Mouse (Mus musculus): ENCODE results near the gene Setd3. TPM values are rescaled to one million over a fixed set of nuclear protein-coding genes. Genes with fewer than 3 reads are reported as not detected.

Setd3 gene
- polyA plus RNA-seq, 1 experiment from 2014 or later: 74.2 TPM

GRCm38 (mm10) chr12:108210623-108211022 is 31.5 kb upstream of the Setd3 start:
- Histone ChIP-seq H3K36me3 (ENCODE audit: control insufficient read depth, insufficient read depth, low read length) (peaks cover 7% of the 10 kb centered on the region; the same call in 1 of the 2 replicates), H3K4me1 (ENCODE audit: control insufficient read depth, insufficient read depth, low read length) (peaks cover 32% of the 10 kb centered on the region), H3K9me3 (ENCODE audit: control insufficient read depth, low read depth, low read length) (no peaks in the 10 kb centered on the region), H3K9ac (replicated peaks; ENCODE audit: low read depth, low read length) (no peak overlapping the region), H3K4me2 (replicated peaks; ENCODE audit: low read depth, low read length) (no peak overlapping the region), H3K4me3 (ENCODE audit: low read depth, low read length) (no peak overlapping the region), H3K27me3 (ENCODE audit: control insufficient read depth, insufficient read depth, low read length) (no peaks in the 10 kb centered on the region), H3K27ac (ENCODE audit: low read length) (no peak overlapping the region)
- 88% methylated on average over 15 of the region's 15 CpGs for WGBS
- no peak for ATAC-seq (ENCODE audit: insufficient number of reproducible peaks, insufficient read depth, low FRiP score, low read depth)

DNA sequence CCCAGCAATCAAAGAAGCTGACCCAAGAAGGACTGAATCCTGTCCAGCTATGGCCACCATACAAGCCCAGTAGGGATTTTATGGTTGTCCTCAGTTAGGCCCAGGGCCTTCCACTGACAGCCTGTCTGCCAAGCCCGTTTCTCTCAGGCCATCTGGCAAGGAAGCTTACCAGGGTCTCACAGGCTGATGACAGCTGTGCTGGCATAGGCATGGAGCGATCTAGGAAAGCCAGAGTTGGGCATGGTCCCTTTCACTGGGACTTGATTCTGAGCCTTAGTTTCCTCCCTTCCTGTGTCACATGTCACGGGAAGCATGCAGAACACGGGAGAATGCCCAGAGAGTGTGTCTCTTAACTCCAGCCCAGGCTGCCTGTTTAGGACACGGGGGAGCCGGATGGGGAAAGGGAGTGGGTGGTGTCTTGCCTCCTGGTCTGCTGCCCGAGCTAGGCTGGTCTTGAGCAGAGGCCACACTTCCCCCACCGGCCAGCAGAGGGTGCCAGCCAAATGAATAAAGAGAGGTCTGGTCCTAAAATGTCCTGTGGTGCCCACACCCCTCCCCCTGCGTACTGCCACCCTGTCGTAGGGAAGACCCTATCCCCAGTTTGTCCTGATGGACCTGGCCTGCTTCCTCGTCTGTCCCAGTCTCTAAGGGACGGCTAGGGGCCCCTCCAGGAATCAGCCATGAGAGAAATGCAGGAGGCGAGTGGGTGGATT is 29.8 kb upstream of the Setd3 start:
- Histone ChIP-seq H3K9ac (replicated peaks; ENCODE audit: low read depth, low read length) (no peak overlapping the region), H3K27me3 (ENCODE audit: control insufficient read depth, insufficient read depth, low read length) (no peaks in the 10 kb centered on the region), H3K4me3 (ENCODE audit: low read depth, low read length) (no peak overlapping the region), H3K36me3 (ENCODE audit: control insufficient read depth, insufficient read depth, low read length) (peaks cover 17% of the 10 kb centered on the region; the same call in 1 of the 2 replicates), H3K4me1 (ENCODE audit: control insufficient read depth, insufficient read depth, low read length) (peaks cover 19% of the 10 kb centered on the region), H3K4me2 (replicated peaks; ENCODE audit: low read depth, low read length) (no peak overlapping the region), H3K27ac (ENCODE audit: low read length) (no peak overlapping the region), H3K9me3 (ENCODE audit: control insufficient read depth, low read depth, low read length) (no peaks in the 10 kb centered on the region)
- no peak for ATAC-seq (ENCODE audit: insufficient number of reproducible peaks, insufficient read depth, low FRiP score, low read depth)
- WGBS: 32% methylated on average over 13 of the region's 13 CpGs

GRCm38 (mm10) chr12:108208216-108208615 is 29.1 kb upstream of the Setd3 start:
- no peaks in the 10 kb centered on the region for H3K27me3 ChIP-seq (ENCODE audit: control insufficient read depth, insufficient read depth, low read length)
- H3K4me3 ChIP-seq (ENCODE audit: low read depth, low read length): no peak overlapping the region
- no peaks in the 10 kb centered on the region for H3K9me3 ChIP-seq (ENCODE audit: control insufficient read depth, low read depth, low read length)
- H3K27ac ChIP-seq (ENCODE audit: low read length): no peak overlapping the region
- no peak overlapping the region for H3K9ac ChIP-seq (replicated peaks; ENCODE audit: low read depth, low read length)
- no peak for ATAC-seq (ENCODE audit: insufficient number of reproducible peaks, insufficient read depth, low FRiP score, low read depth)
- peaks cover 12% of the 10 kb centered on the region for H3K4me1 ChIP-seq (ENCODE audit: control insufficient read depth, insufficient read depth, low read length)
- no peak overlapping the region for H3K4me2 ChIP-seq (replicated peaks; ENCODE audit: low read depth, low read length)
- peaks cover 17% of the 10 kb centered on the region; the same call in 1 of the 2 replicates for H3K36me3 ChIP-seq (ENCODE audit: control insufficient read depth, insufficient read depth, low read length)
- 94% methylated on average over 9 of the region's 9 CpGs for WGBS

- WGBS: 11% methylated on average over 5 of the region's 5 CpGs
- Histone ChIP-seq H3K4me3 (ENCODE audit: low read depth, low read length) (no peak overlapping the region), H3K4me1 (ENCODE audit: control insufficient read depth, insufficient read depth, low read length) (0 out of 2 replicates have a peak, but pooled peaks cover 3% of the 10 kb centered on the region), H3K9ac (replicated peaks; ENCODE audit: low read depth, low read length) (0 out of 2 replicates have a peak overlapping the region, but pooled peaks have one; percentile 10), H3K9me3 (ENCODE audit: control insufficient read depth, low read depth, low read length) (no peaks in the 10 kb centered on the region), H3K4me2 (replicated peaks; ENCODE audit: low read depth, low read length) (no peak overlapping the region), H3K27ac (ENCODE audit: low read length) (no peak overlapping the region), H3K36me3 (ENCODE audit: control insufficient read depth, insufficient read depth, low read length) (peaks cover 28% of the 10 kb centered on the region), H3K27me3 (ENCODE audit: control insufficient read depth, insufficient read depth, low read length) (no peaks in the 10 kb centered on the region)
- peak; percentile 66 for ATAC-seq (ENCODE audit: insufficient number of reproducible peaks, insufficient read depth, low FRiP score, low read depth)
Observed at GRCm38 (mm10) chr12:108206641-108207040, 27.5 kb upstream of the Setd3 start.

DNA sequence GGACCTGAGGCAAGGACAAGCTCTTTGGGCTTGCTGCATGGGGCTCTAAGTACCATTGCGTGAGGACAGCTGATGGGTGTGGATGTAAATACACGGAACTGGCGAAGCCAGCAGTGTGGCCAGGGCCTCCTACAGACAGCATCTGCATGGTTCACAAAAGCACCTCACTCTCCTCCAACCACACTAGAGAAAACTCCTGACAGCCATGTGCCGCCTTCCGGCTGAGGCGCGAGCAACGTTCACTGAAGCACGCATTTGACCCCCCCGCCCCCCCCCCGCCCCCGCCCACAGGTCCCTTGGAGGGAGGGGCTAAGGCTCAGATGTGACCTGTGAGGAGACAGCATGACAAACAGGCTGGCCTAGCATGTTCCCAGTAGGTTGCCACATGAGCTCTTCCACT is 25.9 kb upstream of the Setd3 start:
- ATAC-seq (ENCODE audit: insufficient number of reproducible peaks, insufficient read depth, low FRiP score, low read depth): no peak
- H3K4me1 ChIP-seq (ENCODE audit: control insufficient read depth, insufficient read depth, low read length): 0 out of 2 replicates have a peak, but pooled peaks cover 3% of the 10 kb centered on the region

DNA sequence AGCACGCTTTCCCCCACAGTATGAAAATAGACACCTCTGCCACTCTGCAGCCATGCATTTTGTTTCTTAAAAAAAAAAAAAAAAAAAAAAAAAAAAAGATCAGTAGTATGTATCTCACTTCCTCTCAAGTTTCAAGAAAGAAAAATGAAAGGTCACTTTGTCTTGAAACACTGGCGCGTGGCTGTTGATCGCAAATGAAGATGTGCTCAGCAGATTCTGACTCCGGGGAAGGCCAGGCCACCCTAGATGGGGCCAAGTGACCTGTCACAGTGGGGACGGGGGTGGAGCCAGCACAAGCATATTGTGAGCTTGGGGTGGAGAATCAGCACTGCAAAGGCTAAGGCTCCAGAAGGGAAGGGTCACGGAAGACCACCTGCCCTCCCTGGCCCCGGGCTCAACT is 24.8 kb upstream of the Setd3 start:
- H3K4me1 ChIP-seq (ENCODE audit: control insufficient read depth, insufficient read depth, low read length): no peaks in the 10 kb centered on the region
- H3K4me2 ChIP-seq (replicated peaks; ENCODE audit: low read depth, low read length): no peak overlapping the region
- 70% methylated on average over 8 of the region's 8 CpGs for WGBS
- no peak overlapping the region for H3K9ac ChIP-seq (replicated peaks; ENCODE audit: low read depth, low read length)
- H3K27ac ChIP-seq (ENCODE audit: low read length): no peak overlapping the region
- H3K9me3 ChIP-seq (ENCODE audit: control insufficient read depth, low read depth, low read length): no peaks in the 10 kb centered on the region
- H3K36me3 ChIP-seq (ENCODE audit: control insufficient read depth, insufficient read depth, low read length): peaks cover 54% of the 10 kb centered on the region
- no peak overlapping the region for H3K4me3 ChIP-seq (ENCODE audit: low read depth, low read length)
- no peak for ATAC-seq (ENCODE audit: insufficient number of reproducible peaks, insufficient read depth, low FRiP score, low read depth)
- no peaks in the 10 kb centered on the region for H3K27me3 ChIP-seq (ENCODE audit: control insufficient read depth, insufficient read depth, low read length)

More for the DNA sequence above, 25.9 kb upstream of the Setd3 start:
- no peaks in the 10 kb centered on the region for H3K27me3 ChIP-seq (ENCODE audit: control insufficient read depth, insufficient read depth, low read length)
- no peak overlapping the region for H3K4me3 ChIP-seq (ENCODE audit: low read depth, low read length)
- no peak overlapping the region for H3K9ac ChIP-seq (replicated peaks; ENCODE audit: low read depth, low read length)
- 76% methylated on average over 12 of the region's 12 CpGs for WGBS
- H3K27ac ChIP-seq (ENCODE audit: low read length): no peak overlapping the region
- no peak overlapping the region for H3K4me2 ChIP-seq (replicated peaks; ENCODE audit: low read depth, low read length)
- H3K9me3 ChIP-seq (ENCODE audit: control insufficient read depth, low read depth, low read length): no peaks in the 10 kb centered on the region
- peaks cover 45% of the 10 kb centered on the region for H3K36me3 ChIP-seq (ENCODE audit: control insufficient read depth, insufficient read depth, low read length)

DNA sequence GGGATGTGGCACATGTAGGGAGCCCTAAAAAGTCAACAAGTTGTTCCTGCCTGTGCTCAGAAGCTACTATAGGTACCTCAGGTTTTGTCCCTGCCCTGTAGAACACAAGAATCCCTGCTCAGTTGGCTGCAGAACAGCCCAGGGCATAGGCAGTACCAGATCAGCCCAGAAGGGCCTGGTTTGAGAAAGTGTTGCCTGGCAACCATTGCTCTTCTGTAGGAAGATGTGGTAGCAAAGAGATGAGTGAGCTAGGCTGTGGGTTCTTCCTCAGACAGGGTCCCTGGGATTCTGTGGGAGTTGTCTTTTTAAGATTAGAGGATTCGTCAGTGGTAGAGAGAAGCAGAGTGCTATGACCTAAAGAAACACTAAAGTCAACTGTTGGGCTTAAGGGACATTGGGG is 21.0 kb upstream of the Setd3 start:
- no peaks in the 10 kb centered on the region for H3K4me1 ChIP-seq (ENCODE audit: control insufficient read depth, insufficient read depth, low read length)
- H3K36me3 ChIP-seq (ENCODE audit: control insufficient read depth, insufficient read depth, low read length): peaks cover 77% of the 10 kb centered on the region
- no peak overlapping the region for H3K27ac ChIP-seq (ENCODE audit: low read length)
- no peak overlapping the region for H3K4me3 ChIP-seq (ENCODE audit: low read depth, low read length)
- H3K9ac ChIP-seq (replicated peaks; ENCODE audit: low read depth, low read length): no peak overlapping the region
- no peaks in the 10 kb centered on the region for H3K27me3 ChIP-seq (ENCODE audit: control insufficient read depth, insufficient read depth, low read length)
- H3K9me3 ChIP-seq (ENCODE audit: control insufficient read depth, low read depth, low read length): no peaks in the 10 kb centered on the region
- WGBS: 79% methylated on average over 1 of the region's 1 CpGs
- no peak overlapping the region for H3K4me2 ChIP-seq (replicated peaks; ENCODE audit: low read depth, low read length)
- no peak for ATAC-seq (ENCODE audit: insufficient number of reproducible peaks, insufficient read depth, low FRiP score, low read depth)

GRCm38 (mm10) chr12:108198447-108198846 is 19.3 kb upstream of the Setd3 start:
- Histone ChIP-seq H3K9ac (replicated peaks; ENCODE audit: low read depth, low read length) (no peak overlapping the region), H3K4me2 (replicated peaks; ENCODE audit: low read depth, low read length) (no peak overlapping the region), H3K4me1 (ENCODE audit: control insufficient read depth, insufficient read depth, low read length) (no peaks in the 10 kb centered on the region), H3K27me3 (ENCODE audit: control insufficient read depth, insufficient read depth, low read length) (no peaks in the 10 kb centered on the region), H3K9me3 (ENCODE audit: control insufficient read depth, low read depth, low read length) (no peaks in the 10 kb centered on the region), H3K4me3 (ENCODE audit: low read depth, low read length) (no peak overlapping the region), H3K36me3 (ENCODE audit: control insufficient read depth, insufficient read depth, low read length) (peaks cover 85% of the 10 kb centered on the region), H3K27ac (ENCODE audit: low read length) (no peak overlapping the region)
- ATAC-seq (ENCODE audit: insufficient number of reproducible peaks, insufficient read depth, low FRiP score, low read depth): no peak
- WGBS: 86% methylated on average over 4 of the region's 4 CpGs

- H3K27me3 ChIP-seq (ENCODE audit: control insufficient read depth, insufficient read depth, low read length): no peaks in the 10 kb centered on the region
- no peak for ATAC-seq (ENCODE audit: insufficient number of reproducible peaks, insufficient read depth, low FRiP score, low read depth)
- H3K9me3 ChIP-seq (ENCODE audit: control insufficient read depth, low read depth, low read length): no peaks in the 10 kb centered on the region
- no peak overlapping the region for H3K4me3 ChIP-seq (ENCODE audit: low read depth, low read length)
- no peak overlapping the region for H3K9ac ChIP-seq (replicated peaks; ENCODE audit: low read depth, low read length)
- no peak overlapping the region for H3K4me2 ChIP-seq (replicated peaks; ENCODE audit: low read depth, low read length)
- H3K4me1 ChIP-seq (ENCODE audit: control insufficient read depth, insufficient read depth, low read length): no peaks in the 10 kb centered on the region
- no peak overlapping the region for H3K27ac ChIP-seq (ENCODE audit: low read length)
- 94% methylated on average over 11 of the region's 11 CpGs for WGBS
- peaks cover 85% of the 10 kb centered on the region for H3K36me3 ChIP-seq (ENCODE audit: control insufficient read depth, insufficient read depth, low read length)
Observed at GRCm38 (mm10) chr12:108195761-108196160, 16.6 kb upstream of the Setd3 start.

Data from stomach, embryonic 14.5 days (tissue).